8 mouse cellular contexts compared by ENCODE assay signal in the genomic region with DNA sequence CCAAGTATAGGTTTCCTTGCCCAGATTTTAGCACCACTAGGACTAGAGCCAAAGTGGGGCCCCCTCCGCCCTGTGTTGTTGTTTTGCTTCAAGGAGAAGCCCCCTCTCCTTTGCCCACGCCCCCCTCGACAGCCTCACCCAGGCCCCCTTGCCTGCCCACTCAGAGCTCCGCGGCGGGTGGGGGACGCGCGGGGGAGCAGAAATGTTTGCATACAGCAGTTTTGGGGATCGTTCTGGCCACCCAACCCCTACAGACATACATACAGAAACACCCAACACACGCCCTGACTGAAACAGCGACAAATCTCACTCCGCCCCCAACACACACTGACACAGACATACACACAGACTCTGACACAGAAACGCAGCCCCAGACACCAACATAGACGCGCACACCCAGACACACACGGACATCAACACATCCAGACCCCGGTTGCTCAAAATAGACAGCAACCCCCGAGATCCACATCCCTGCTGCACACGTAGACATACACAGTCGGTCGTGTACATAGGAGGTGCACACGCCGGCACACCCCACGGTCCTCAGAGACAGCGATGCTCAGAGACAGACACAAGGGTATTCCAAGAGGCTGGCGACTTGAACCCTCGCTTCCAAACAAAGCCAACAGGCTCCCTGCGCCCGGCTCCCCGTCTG. TPM values are rescaled to one million over a fixed set of nuclear protein-coding genes. Genes with fewer than 3 reads are reported as not detected.
DNase-seq lines count a peak whose midpoint lies in the region; ATAC-seq and TF ChIP-seq lines count a peak whose summit lies in the region.

No protein-coding gene starts in this region.

- H3K9me3 ChIP-seq in heart, postnatal 0 days (replicated peaks; ENCODE audit: control insufficient read depth, low read length), result no peaks in the 10 kb centered on the region
- no peaks in the 10 kb centered on the region for H3K9me3 ChIP-seq in limb, embryonic 13.5 days

- no peak overlapping the region for H3K27ac ChIP-seq in heart, postnatal 0 days (ENCODE audit: low read depth)
- H3K27ac ChIP-seq in limb, embryonic 13.5 days, result no peak overlapping the region

- H3K27me3 ChIP-seq in heart, postnatal 0 days (ENCODE audit: control insufficient read depth, insufficient read depth, low read length), result peaks cover 48% of the 10 kb centered on the region
- H3K27me3 ChIP-seq in limb, embryonic 13.5 days, result peaks cover 68% of the 10 kb centered on the region

- DNase-seq in heart, postnatal 0 days (ENCODE audit: low spot score), result no peak
- DNase-seq in heart, adult 9 months (ENCODE audit: low spot score in 2 of 2), result no peak
- peak; percentile 79 for DNase-seq in cerebellum, adult 9-10 months
- peak; percentile 68 for DNase-seq in right cerebral cortex, postnatal 25 days
- DNase-seq in kidney, postnatal 36 days, result no peak
- DNase-seq in kidney, postnatal 14 days, result no peak

- H3K4me3 ChIP-seq in heart, postnatal 0 days (ENCODE audit: low read depth, low read length), result peak overlapping the region; percentile 46
- H3K4me3 ChIP-seq in limb, embryonic 13.5 days, result peak overlapping the region; percentile 53

- no peak for TF ChIP-seq CTCF in heart, postnatal 0 days (IDR thresholded peaks at IDR 0.05; ENCODE audit: low read depth)

- H3K4me1 ChIP-seq in heart, postnatal 0 days (ENCODE audit: control insufficient read depth, insufficient read depth), result peaks cover 8% of the 10 kb centered on the region; the same call in 1 of the 2 replicates
- peaks cover 22% of the 10 kb centered on the region for H3K4me1 ChIP-seq in limb, embryonic 13.5 days

- H3K36me3 ChIP-seq in heart, postnatal 0 days (replicated peaks; ENCODE audit: control insufficient read depth, insufficient read depth, low read length), result no peaks in the 10 kb centered on the region
- H3K36me3 ChIP-seq in limb, embryonic 13.5 days, result no peaks in the 10 kb centered on the region

- WGBS in heart, postnatal 0 days, result under 1% methylated on average over 31 of the region's 31 CpGs
- 1% methylated on average over 30 of the region's 31 CpGs for WGBS in limb, embryonic 13.5 days

- H3K4me2 ChIP-seq in heart, postnatal 0 days (ENCODE audit: low read depth, low read length), result peak overlapping the region; percentile 65
- H3K4me2 ChIP-seq in limb, embryonic 13.5 days (replicated peaks), result peak overlapping the region; percentile 90

- ATAC-seq in heart, postnatal 0 days (ENCODE audit: insufficient read depth, low read depth), result 0 out of 2 replicates have a peak, but pooled peaks have one; percentile 30
- peak; percentile 8; the same call in 1 of the 2 replicates for ATAC-seq in granulocyte monocyte progenitor cell, adult 5-6 weeks (replicated peaks; ENCODE audit: poor library complexity, severe bottlenecking)
- 0 out of 2 replicates have a peak, but pooled peaks have one; percentile 16 for ATAC-seq in limb, embryonic 13.5 days (ENCODE audit: low FRiP score, low read depth)

- no peak overlapping the region for H3K9ac ChIP-seq in heart, postnatal 0 days (replicated peaks; ENCODE audit: low read depth, low read length)
- H3K9ac ChIP-seq in limb, embryonic 13.5 days, result peak overlapping the region; percentile 59

- TF ChIP-seq EP300 in heart, postnatal 0 days (IDR thresholded peaks at IDR 0.05; ENCODE audit: low read depth), result no peak

RNA-seq across cellular contexts. Expression of a gene that starts 0.7 kb away (rescaled TPM):
- 0.35 and 1.1 TPM in 2 replicates for total RNA-seq in heart, postnatal 0 days (2014; rRNA removed; ENCODE audit: low replicate concordance)
- 0.10 and 0.29 TPM in 2 replicates for polyA plus RNA-seq in heart, postnatal 0 days (2015; fragmentation: Nextera tagmentation; extraction: Ambion mirVana)
- total RNA-seq in granulocyte monocyte progenitor cell, adult 5-6 weeks (2014; fragmentation: Nextera tagmentation), result not detected in 2 replicates
- 0.26 TPM in 1 of 2 replicates, not detected in the other for total RNA-seq in granulocyte monocyte progenitor cell, adult 5-6 weeks (2017)
- polyA plus RNA-seq in limb, embryonic 13.5 days (2015; fragmentation: Nextera tagmentation; extraction: Ambion mirVana), result 0.67 and 0.86 TPM in 2 replicates

RNA-seq across cellular contexts. Expression of a gene that starts 16.1 kb away (rescaled TPM):
- total RNA-seq in heart, postnatal 0 days (2014; rRNA removed; ENCODE audit: low replicate concordance), result 0.19 and 0.54 TPM in 2 replicates
- polyA plus RNA-seq in heart, postnatal 0 days (2015; fragmentation: Nextera tagmentation; extraction: Ambion mirVana), result 1.3 and 1.7 TPM in 2 replicates
- total RNA-seq in granulocyte monocyte progenitor cell, adult 5-6 weeks (2014; fragmentation: Nextera tagmentation), result 59.1 and 67.7 TPM in 2 replicates
- 80.6 and 90.7 TPM in 2 replicates for total RNA-seq in granulocyte monocyte progenitor cell, adult 5-6 weeks (2017)
- 1.1 and 1.3 TPM in 2 replicates for polyA plus RNA-seq in limb, embryonic 13.5 days (2015; fragmentation: Nextera tagmentation; extraction: Ambion mirVana)

RNA-seq across cellular contexts. Expression of a gene that starts 33.3 kb away (rescaled TPM):
- 1.8 TPM in 1 of 2 replicates, not detected in the other for total RNA-seq in heart, postnatal 0 days (2014; rRNA removed; ENCODE audit: low replicate concordance)
- 0.14 and 0.16 TPM in 2 replicates for polyA plus RNA-seq in heart, postnatal 0 days (2015; fragmentation: Nextera tagmentation; extraction: Ambion mirVana)
- not detected in 2 replicates for total RNA-seq in granulocyte monocyte progenitor cell, adult 5-6 weeks (2014; fragmentation: Nextera tagmentation)
- not detected in 2 replicates for total RNA-seq in granulocyte monocyte progenitor cell, adult 5-6 weeks (2017)
- 0.57 and 0.66 TPM in 2 replicates for polyA plus RNA-seq in limb, embryonic 13.5 days (2015; fragmentation: Nextera tagmentation; extraction: Ambion mirVana)

Comparison
In these comparisons a context has a peak if more than half of its experiments do, and no peak if none do; other contexts are left out.
1. DNase-seq: peak in cerebellum, adult 9-10 months (single experiment) and right cerebral cortex, postnatal 25 days (single experiment); none in heart, postnatal 0 days (single experiment), heart, adult 9 months (0 of 2), kidney, postnatal 36 days (0 of 2) and kidney, postnatal 14 days (single experiment).
2. RNA of a gene that starts 16.1 kb away (total RNA-seq): 59.1 to 90.7 TPM in granulocyte monocyte progenitor cell, adult 5-6 weeks; 0.19 to 0.54 TPM in heart, postnatal 0 days; every median in the first group is over 10 times any median in the second.
3. Peak in every context shown above with its lines, with median percentiles within 50 percentile points of each other: ATAC-seq.